Mouse (Mus musculus) monocyte, adult 5-6 weeks (primary cell): Measurements from ENCODE around the gene Kazald1. TPM values are rescaled to one million over a fixed set of nuclear protein-coding genes. Genes with fewer than 3 reads are reported as not detected.

Source experiments
- ATAC-seq: fragments of 153-309, 156-312 bp; replicated peaks from 2 replicates; pipeline ENCODE4 v1.8.0; 2017; ENCODE audit warnings: mild to moderate bottlenecking; ENCODE audit not compliant: low TSS enrichment, insufficient number of reproducible peaks, severe bottlenecking, poor library complexity, low FRiP score
- total RNA-seq: library from RNA; stranded (forward); fragments of 200-1000, 200-491, 200-594 nt; gene quantifications from 3 replicates; pipeline ENCODE4 v1.2.3, GENCODE M21; 2017

The Kazald1 gene
- total RNA-seq, 1 experiment from 2014 or later = 1.2 TPM

GRCm38 (mm10) chr19:45047417-45047934, 27.6 kb upstream of the Kazald1 start, which contains the start of gene Sfxn3:
Gene Sfxn3 (plus strand): TSS chr19:45047503.
- peak; percentile 70 for ATAC-seq

GRCm38 (mm10) chr19:45047935-45048643, 27.0 kb upstream of the Kazald1 start:
- peak; percentile 78 for ATAC-seq

GRCm38 (mm10) chr19:45048644-45049365, 26.2 kb upstream of the Kazald1 start:
- ATAC-seq = no peak

- no peak for ATAC-seq
Measured at GRCm38 (mm10) chr19:45049523-45049922, 25.5 kb upstream of the Kazald1 start.

- no peak for ATAC-seq
Measured at GRCm38 (mm10) chr19:45053451-45053850, 21.6 kb upstream of the Kazald1 start.

GRCm38 (mm10) chr19:45054892-45055690, 19.9 kb upstream of the Kazald1 start:
- ATAC-seq = no peak

- ATAC-seq = peak; percentile 45
Measured at GRCm38 (mm10) chr19:45056364-45056763, 18.7 kb upstream of the Kazald1 start.

GRCm38 (mm10) chr19:45056908-45057698, 17.9 kb upstream of the Kazald1 start:
- no peak for ATAC-seq

- no peak for ATAC-seq
Measured at GRCm38 (mm10) chr19:45057724-45058112, 17.3 kb upstream of the Kazald1 start.

- ATAC-seq = peak; percentile 90
Measured at GRCm38 (mm10) chr19:45058113-45058839, 16.8 kb upstream of the Kazald1 start.

GRCm38 (mm10) chr19:45058841-45059240, 16.2 kb upstream of the Kazald1 start:
- no peak for ATAC-seq

GRCm38 (mm10) chr19:45063565-45064292, 11.3 kb upstream of the Kazald1 start:
- ATAC-seq = peak; percentile 80

GRCm38 (mm10) chr19:45065226-45065625, 9.8 kb upstream of the Kazald1 start:
- ATAC-seq = no peak

- no peak for ATAC-seq
Measured at GRCm38 (mm10) chr19:45067170-45067569, 7.9 kb upstream of the Kazald1 start.

- no peak for ATAC-seq
Measured at GRCm38 (mm10) chr19:45067758-45068510, 7.1 kb upstream of the Kazald1 start.

GRCm38 (mm10) chr19:45073871-45074542, 1.0 kb upstream of the Kazald1 start:
- ATAC-seq = peak; percentile 42
